Mouse (Mus musculus): ENCODE measurements around the gene Slc44a5. TPM values are rescaled to one million over a fixed set of nuclear protein-coding genes. Genes with fewer than 3 reads are reported as not detected.

The Slc44a5 gene
- not detected for total RNA-seq (2023)

DNA sequence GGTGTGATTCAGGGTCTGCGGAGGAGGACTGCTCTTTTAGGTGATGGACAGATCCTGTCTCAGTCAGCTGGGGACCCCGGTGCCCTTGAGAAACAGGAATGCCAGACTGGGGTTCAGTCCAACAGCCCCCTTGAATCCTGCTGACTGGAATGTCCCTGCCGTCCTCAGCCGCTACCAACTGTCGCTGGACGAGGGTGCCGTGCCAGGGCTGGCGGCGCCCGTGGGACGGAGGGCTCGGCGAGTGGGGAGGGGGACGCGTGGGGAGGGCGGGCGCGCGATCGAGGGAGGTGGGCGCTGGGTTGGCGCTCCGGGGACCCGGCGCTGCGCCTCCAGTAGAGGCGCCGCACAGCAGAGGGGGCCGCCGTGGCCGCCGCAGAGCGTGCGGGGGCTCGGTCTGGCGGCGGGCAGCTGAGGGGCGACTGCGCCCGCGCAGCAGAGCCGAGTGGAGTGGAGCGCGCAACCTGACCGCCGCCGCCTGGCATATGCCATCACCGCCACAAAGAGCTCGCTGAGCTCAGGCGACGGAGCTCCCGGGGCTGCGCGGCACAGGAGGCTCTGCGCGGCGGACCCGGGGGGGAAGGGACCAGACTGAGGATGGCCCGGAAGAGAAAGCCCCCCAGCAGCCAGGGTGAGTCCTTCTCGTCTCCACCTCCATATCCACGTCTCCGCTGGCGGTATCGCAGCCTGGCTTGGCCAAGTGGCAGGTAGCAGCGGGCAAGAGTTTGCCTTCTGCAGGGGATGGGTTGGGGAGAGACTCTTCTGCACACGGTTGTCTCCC, at the start of gene Slc44a5:
Gene Slc44a5, plus strand, starts transcription at position 266 of the 778 bp plus-strand sequence.

DNA sequence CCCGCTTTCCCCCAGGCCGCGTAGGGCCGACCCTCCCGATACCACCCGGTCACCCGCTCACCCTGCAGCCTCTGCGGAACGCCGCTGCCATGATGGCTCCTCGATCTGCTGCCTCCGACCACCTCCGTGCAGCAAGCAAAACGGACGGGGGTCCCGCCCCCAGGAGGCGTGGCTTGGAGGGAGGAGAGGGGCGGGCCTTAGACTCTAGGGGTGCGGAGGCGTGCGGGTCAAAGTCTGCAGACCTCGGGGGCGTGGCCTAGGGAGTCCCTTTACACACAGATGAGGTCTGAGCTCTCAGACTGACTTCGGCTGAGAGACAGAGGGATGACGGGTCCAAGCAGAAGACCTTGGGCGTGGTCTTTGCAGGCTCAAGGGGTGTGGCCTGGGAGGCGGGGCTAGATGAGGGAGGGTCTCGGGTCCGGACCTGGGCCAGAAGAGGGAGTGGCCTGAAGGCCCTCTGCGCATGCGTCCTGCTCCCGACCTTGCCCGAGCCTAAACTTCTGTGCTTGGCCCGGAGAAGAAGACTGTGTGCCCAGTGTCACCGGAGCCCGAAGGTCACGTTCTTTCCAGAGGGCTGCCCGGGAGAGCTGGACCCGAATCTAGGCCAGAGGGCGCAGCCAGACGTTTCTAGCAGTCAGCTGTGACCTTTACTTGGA, 28.8 kb upstream of the Slc44a5 start, which contains the start of gene Acadm:
Gene Acadm, minus strand, starts transcription at position 298 of the 656 bp plus-strand sequence.

Other genes starting within 250 kb of the Slc44a5 start
- 5.5 TPM for gene St6galnac3, start 248.3 kb upstream of the Slc44a5 start, total RNA-seq (2023)
- not detected for gene Asb17, start 129.2 kb upstream of the Slc44a5 start, total RNA-seq (2023)
- gene Msh4, start 67.3 kb upstream of the Slc44a5 start, total RNA-seq (2023), result 0.18 TPM
- 87.6 TPM for gene Rabggtb, start 60.4 kb upstream of the Slc44a5 start, total RNA-seq (2023)
- gene Acadm, start 28.8 kb upstream of the Slc44a5 start, total RNA-seq (2023), result 51.2 TPM

All from CD4-positive naive resting alpha-beta T cell, adult 76 days (primary cell).